Mouse (Mus musculus) kidney, adult 2 months (tissue): ENCODE measurements around the gene 1700015G11Rik.

Experiments used
- CTCF ChIP-seq: fragments of 200-500 bp; conservative IDR thresholded peaks from 2 replicates; pipeline ENCODE4 v1.5.1; 2011; ENCODE audit warnings: low read depth, mild to moderate bottlenecking, control low read depth, low read length, moderate library complexity, mixed read lengths; ENCODE audit not compliant: insufficient read depth, insufficient read length
- POLR2A ChIP-seq: fragments of 200-500 bp; IDR thresholded peaks from one replicate; pipeline ENCODE4 v1.6.1; 2011; ENCODE audit warnings: low read depth, low read length, control low read depth

GRCm38 (mm10) chr7:52007138-52007537, 8.4 kb downstream of the 1700015G11Rik start:
- TF ChIP-seq CTCF = no peak
- TF ChIP-seq POLR2A = no peak
